Mouse (Mus musculus) right cerebral cortex, postnatal 10 days (tissue): ENCODE measurements around the gene Alg5.
"Not testable (repeated sequence)": the region's sequence is repeated elsewhere in the genome, so short reads cannot be mapped to it uniquely, and the experiment has no call there.

ENCODE experiments used
- DNase-seq, 2 experiments: peaks; one replicate each; pipeline ENCODE4 v3.0.0; 2021; ENCODE audit warnings: low spot score in 2 of 2

The Alg5 gene

GRCm38 (mm10) chr3:54736101-54736927 lies 975 bp downstream of the Alg5 start:
- DNase-seq, result peak; percentile 31 to 48

GRCm38 (mm10) chr3:54737317-54737716 lies 2.0 kb downstream of the Alg5 start:
- no peak for DNase-seq

GRCm38 (mm10) chr3:54741965-54742364 lies 6.6 kb downstream of the Alg5 start:
- no peak for DNase-seq

- no peak for DNase-seq
These were observed 10.5 kb downstream of the Alg5 start for GRCm38 (mm10) chr3:54745799-54746198.

GRCm38 (mm10) chr3:54753411-54753810 lies 18.1 kb downstream of the Alg5 start:
- no peak for DNase-seq

GRCm38 (mm10) chr3:54755145-54756041 lies 20.1 kb downstream of the Alg5 start, which contains the start of gene Smad9:
Gene Smad9 (plus strand): TSS chr3:54755582.
- peak; percentile 72 to 75 for DNase-seq

GRCm38 (mm10) chr3:54756058-54756457 lies 20.7 kb downstream of the Alg5 start:
- DNase-seq, result peak; percentile 35 to 45

GRCm38 (mm10) chr3:54757446-54757845 lies 22.1 kb downstream of the Alg5 start:
- DNase-seq, result no peak

- DNase-seq, result no peak
These were observed 23.9 kb downstream of the Alg5 start for GRCm38 (mm10) chr3:54759211-54759610.

GRCm38 (mm10) chr3:54760321-54761115 lies 25.2 kb downstream of the Alg5 start:
- DNase-seq, result no peak

GRCm38 (mm10) chr3:54761258-54761657 lies 25.9 kb downstream of the Alg5 start:
- DNase-seq, result no peak

GRCm38 (mm10) chr3:54764418-54764817 lies 29.1 kb downstream of the Alg5 start:
- peak; percentile 61 to 67 for DNase-seq

GRCm38 (mm10) chr3:54765521-54765920 lies 30.2 kb downstream of the Alg5 start:
- DNase-seq, result not testable (repeated sequence)

GRCm38 (mm10) chr3:54766034-54766433 lies 30.7 kb downstream of the Alg5 start:
- no peak for DNase-seq

- DNase-seq, result no peak
These were observed 31.5 kb downstream of the Alg5 start for GRCm38 (mm10) chr3:54766811-54767210.

- DNase-seq, result no peak
These were observed 33.3 kb downstream of the Alg5 start for GRCm38 (mm10) chr3:54768592-54768991.

GRCm38 (mm10) chr3:54769349-54770275 lies 34.3 kb downstream of the Alg5 start:
- DNase-seq, result no peak

- DNase-seq, result no peak
These were observed 38.3 kb downstream of the Alg5 start for GRCm38 (mm10) chr3:54773613-54774012.

- no peak for DNase-seq
These were observed 40.8 kb downstream of the Alg5 start for GRCm38 (mm10) chr3:54775989-54776631.

GRCm38 (mm10) chr3:54790601-54791000 lies 55.3 kb downstream of the Alg5 start:
- DNase-seq, result no peak
